Mouse (Mus musculus) testis, adult 2 months (tissue): ENCODE data around the gene Fmo5. TPM values are rescaled to one million over a fixed set of nuclear protein-coding genes. Genes with fewer than 3 reads are reported as not detected.

Experiments used
- H3K27ac ChIP-seq: fragments of 200-500 bp; 2 replicates; pipeline ENCODE4 v1.5.1; 2012; ENCODE audit warnings: low read depth, low read length; ENCODE audit not compliant: control insufficient read depth, insufficient read depth
- H3K27me3 ChIP-seq: fragments of 200-500 bp; 2 replicates; pipeline ENCODE4 v1.6.1; 2012; ENCODE audit warnings: mild to moderate bottlenecking, low read length, moderate library complexity; ENCODE audit not compliant: control insufficient read depth, insufficient read depth
- H3K36me3 ChIP-seq: fragments of 200-500 bp; 2 replicates; pipeline ENCODE4 v1.6.1; 2012; ENCODE audit warnings: mild to moderate bottlenecking, low read length; ENCODE audit not compliant: control insufficient read depth, insufficient read depth
- H3K4me1 ChIP-seq: fragments of 200-500 bp; 2 replicates; pipeline ENCODE4 v1.6.1; 2012; ENCODE audit warnings: low read length; ENCODE audit not compliant: control insufficient read depth, insufficient read depth
- H3K4me3 ChIP-seq: fragments of 200-500 bp; 2 replicates; pipeline ENCODE4 v1.5.1; 2012; ENCODE audit warnings: low read depth, mild to moderate bottlenecking, low read length, moderate library complexity, mixed read lengths; ENCODE audit not compliant: control insufficient read depth
- CTCF ChIP-seq: fragments of 200-500 bp; IDR thresholded peaks from 2 replicates; pipeline ENCODE4 v1.5.1; 2012; ENCODE audit warnings: low read depth, mild to moderate bottlenecking, inconsistent platforms, low read length, moderate library complexity; ENCODE audit not compliant: control insufficient read depth, insufficient read depth, insufficient replicate concordance
- POLR2A ChIP-seq: fragments of 200-500 bp; IDR thresholded peaks from 2 replicates; pipeline ENCODE4 v1.6.1; 2012; ENCODE audit warnings: low read depth, mild to moderate bottlenecking, inconsistent platforms, low read length, moderate library complexity; ENCODE audit not compliant: control insufficient read depth
- polyA plus RNA-seq: library from polyadenylated mRNA; depleted of rRNA; stranded (reverse); fragments of >200 nt; gene quantifications from 2 replicates; pipeline ENCODE4 v1.2.3, GENCODE M21; 2012; rRNA removed

Gene Fmo5
- polyA plus RNA-seq, result 0.69 and 1.3 TPM in 2 replicates

DNA sequence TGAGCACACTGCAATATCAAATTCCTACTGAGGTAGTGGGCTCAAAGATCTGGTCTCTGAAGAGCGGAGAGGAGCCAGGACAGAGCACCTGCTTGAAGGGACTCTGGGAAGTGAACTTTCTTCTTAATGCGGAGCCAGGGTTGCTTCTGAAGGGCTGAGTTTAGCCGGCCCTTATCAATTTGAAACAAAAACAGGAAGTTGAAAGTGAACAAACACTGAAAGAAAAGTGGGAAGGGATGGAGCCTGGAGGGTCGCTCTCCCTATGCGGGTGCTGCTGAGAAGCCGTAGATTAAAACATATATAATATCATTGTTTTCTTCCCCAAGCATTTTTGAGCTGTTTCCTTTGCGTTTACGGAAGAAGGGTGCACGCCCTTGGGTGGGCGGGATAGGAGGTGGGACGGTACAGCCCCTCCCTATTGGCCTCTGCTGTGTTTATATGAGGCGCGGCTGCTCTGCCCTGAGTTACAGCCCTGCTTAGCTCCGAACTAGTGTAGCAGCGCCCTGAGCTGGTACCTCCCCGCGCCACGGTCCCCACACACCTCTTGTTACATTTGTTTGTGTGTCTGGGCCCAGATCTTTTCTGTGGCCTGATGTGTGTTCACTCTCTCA lies at the start of gene Fmo5:
TSS of gene Fmo5 (plus strand) at position 414 of the 611 bp plus-strand sequence.
- Histone ChIP-seq H3K36me3 (no peaks in the 10 kb centered on the region), H3K4me1 (peaks cover 9% of the 10 kb centered on the region), H3K4me3 (peak within 1 kb of the TSS; percentile 68), H3K27me3 (no peaks in the 10 kb centered on the region), H3K27ac (no peak within 1 kb of the TSS)
- peak; percentile 48; the same call in 1 of the 2 replicates for TF ChIP-seq POLR2A
- no peak for TF ChIP-seq CTCF

DNA sequence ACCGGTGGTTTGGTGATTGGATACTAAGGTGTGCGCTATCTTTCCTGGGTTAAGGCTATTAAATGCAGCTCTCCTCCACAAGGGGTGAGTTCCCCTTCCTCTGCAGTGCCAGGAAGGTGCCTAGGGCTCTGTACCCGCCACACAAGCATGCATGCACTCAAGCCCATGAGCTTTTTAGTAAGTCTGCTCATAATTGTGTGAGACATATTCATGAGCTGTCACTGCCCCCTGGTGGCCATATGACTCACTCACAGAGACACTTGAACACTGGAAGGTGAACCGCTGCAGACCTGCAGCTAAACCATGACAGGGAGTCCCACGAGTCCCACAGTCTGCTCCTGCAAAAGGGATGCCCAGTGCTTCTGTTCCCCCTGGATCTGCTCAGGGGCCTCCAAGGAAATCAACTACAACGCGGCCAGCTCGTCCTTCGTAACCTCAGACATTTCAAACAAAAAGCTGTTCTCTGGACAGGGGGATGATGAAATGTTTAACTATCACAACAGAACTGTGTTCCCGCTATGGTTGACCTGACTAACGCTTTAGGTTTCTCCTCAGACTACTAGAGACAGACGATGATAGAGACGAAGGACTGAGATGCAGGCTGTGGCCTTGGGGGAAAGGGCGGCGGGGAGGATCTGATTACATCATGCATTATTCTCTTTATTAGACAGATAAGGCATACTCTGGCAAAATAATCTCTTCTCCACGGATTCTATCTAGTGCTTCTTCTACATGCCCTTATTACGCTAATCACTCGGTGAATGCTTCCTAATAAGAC lies 43.0 kb upstream of the Fmo5 start:
- H3K36me3 ChIP-seq, result peaks cover 4% of the 10 kb centered on the region; the same call in 1 of the 2 replicates
- TF ChIP-seq CTCF, result peak; percentile 70
- TF ChIP-seq POLR2A, result no peak
- no peak overlapping the region for H3K27ac ChIP-seq
- no peaks in the 10 kb centered on the region for H3K27me3 ChIP-seq
- H3K4me3 ChIP-seq, result no peak overlapping the region
- H3K4me1 ChIP-seq, result no peaks in the 10 kb centered on the region

DNA sequence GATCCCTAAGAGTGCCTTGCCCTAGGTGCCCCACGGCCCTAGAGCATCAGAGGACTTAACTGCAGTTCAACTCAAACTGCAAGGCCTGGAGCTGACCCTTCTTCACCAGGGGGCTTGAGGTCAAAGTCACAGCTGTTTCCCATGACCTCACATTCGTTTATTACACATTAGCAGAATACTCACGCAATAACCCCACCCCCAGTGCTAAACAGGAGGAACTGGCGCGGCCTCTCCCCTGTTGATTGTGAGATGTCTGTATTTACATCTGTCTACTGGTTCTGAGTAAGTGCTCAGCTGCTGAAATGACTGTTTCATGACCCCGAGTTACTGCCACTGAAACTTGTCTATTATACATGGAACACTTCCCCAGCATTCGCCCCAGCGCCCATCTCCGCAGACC lies 40.9 kb upstream of the Fmo5 start:
- H3K36me3 ChIP-seq, result peaks cover 4% of the 10 kb centered on the region; the same call in 1 of the 2 replicates
- H3K4me3 ChIP-seq, result no peak overlapping the region
- no peak overlapping the region for H3K27ac ChIP-seq
- TF ChIP-seq CTCF (no peak), POLR2A (no peak)
- H3K27me3 ChIP-seq, result no peaks in the 10 kb centered on the region
- H3K4me1 ChIP-seq, result no peaks in the 10 kb centered on the region

DNA sequence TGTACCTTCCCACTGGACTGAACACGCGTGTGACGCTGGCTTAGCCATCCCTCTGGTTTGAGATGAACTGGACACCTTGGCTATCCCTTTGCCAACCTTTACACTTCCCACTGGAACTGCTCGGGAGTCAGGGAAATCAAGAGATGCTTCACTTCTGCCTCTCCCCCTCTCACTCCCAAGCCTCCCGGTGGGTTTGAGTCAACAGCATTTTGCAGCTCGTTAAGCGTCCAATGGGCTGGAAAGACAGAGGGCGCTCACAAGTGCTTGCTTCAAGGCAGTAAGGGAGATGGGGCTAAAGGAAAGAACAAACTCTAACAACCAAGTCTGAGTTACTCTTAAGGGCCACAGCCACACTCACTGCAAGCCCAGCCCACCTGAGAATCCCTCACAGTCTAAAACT lies 37.9 kb upstream of the Fmo5 start:
- no peaks in the 10 kb centered on the region for H3K27me3 ChIP-seq
- no peak for TF ChIP-seq POLR2A
- TF ChIP-seq CTCF, result no peak
- no peaks in the 10 kb centered on the region for H3K4me1 ChIP-seq
- H3K27ac ChIP-seq, result no peak overlapping the region
- peaks cover 2% of the 10 kb centered on the region; the same call in 1 of the 2 replicates for H3K36me3 ChIP-seq
- no peak overlapping the region for H3K4me3 ChIP-seq

- no peak overlapping the region for H3K4me3 ChIP-seq
- TF ChIP-seq POLR2A, result no peak
- no peak for TF ChIP-seq CTCF
- H3K36me3 ChIP-seq, result peaks cover 1% of the 10 kb centered on the region; the same call in 1 of the 2 replicates
- no peaks in the 10 kb centered on the region for H3K4me1 ChIP-seq
- H3K27ac ChIP-seq, result no peak overlapping the region
- no peaks in the 10 kb centered on the region for H3K27me3 ChIP-seq
Observed at GRCm38 (mm10) chr3:97593089-97593488, 35.5 kb upstream of the Fmo5 start.

DNA sequence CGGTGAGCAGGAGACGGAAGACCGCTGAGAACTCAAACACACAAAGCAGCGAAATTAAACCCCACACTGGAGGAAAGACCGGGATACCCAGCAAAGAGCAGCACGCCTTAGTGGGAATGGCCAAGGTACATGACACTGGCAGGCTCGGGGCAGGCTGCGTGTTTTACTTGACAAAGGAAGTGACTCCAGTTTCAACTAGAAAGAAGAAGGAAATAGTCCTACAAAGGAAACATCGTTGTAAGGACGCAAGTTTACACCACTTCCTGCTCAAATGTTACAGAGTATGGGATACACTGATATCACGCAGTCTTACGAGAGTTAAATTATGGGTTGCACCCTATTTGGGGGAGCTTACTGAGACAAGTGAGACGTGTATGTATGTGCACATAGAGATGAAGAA lies 34.5 kb upstream of the Fmo5 start:
- no peaks in the 10 kb centered on the region for H3K4me1 ChIP-seq
- H3K4me3 ChIP-seq, result no peak overlapping the region
- no peak overlapping the region for H3K27ac ChIP-seq
- H3K36me3 ChIP-seq, result peaks cover 1% of the 10 kb centered on the region; the same call in 1 of the 2 replicates
- TF ChIP-seq POLR2A (no peak), CTCF (no peak)
- H3K27me3 ChIP-seq, result no peaks in the 10 kb centered on the region

- Histone ChIP-seq H3K4me1 (no peaks in the 10 kb centered on the region), H3K36me3 (no peaks in the 10 kb centered on the region; the same call in 1 of the 2 replicates), H3K27ac (no peak overlapping the region), H3K4me3 (no peak overlapping the region), H3K27me3 (no peaks in the 10 kb centered on the region)
- TF ChIP-seq CTCF (no peak), POLR2A (no peak)
Observed at GRCm38 (mm10) chr3:97595066-97595465, 33.5 kb upstream of the Fmo5 start.
